Mouse (Mus musculus): ENCODE results near the gene Fig4. TPM values are rescaled to one million over a fixed set of nuclear protein-coding genes. Genes with fewer than 3 reads are reported as not detected.

Fig4 gene
- polyA plus RNA-seq, 1 experiment = not detected

DNA sequence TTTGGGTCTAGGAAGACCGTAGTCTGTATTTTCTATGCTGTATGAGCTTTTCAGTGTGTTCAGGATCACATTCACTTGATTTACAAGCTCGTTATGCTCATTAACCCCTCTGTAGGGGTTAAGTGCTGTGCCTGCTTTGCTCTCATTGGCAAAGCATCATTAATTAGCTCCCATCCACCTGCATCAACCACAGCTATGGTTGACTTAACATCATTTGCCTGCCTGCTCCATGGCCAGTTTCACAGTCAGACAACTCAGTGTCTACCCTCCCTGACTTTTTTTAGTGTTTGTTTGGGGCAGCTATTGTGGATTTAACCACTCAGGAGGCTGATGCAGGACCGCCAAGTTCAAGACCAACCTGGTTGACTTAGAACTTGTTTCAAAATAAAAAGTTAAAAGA is 119.1 kb downstream of the Fig4 start:
- TF ChIP-seq CTCF (IDR thresholded peaks at IDR 0.05; ENCODE audit: insufficient read depth, low read depth, low read length) = no peak
- no peak for TF ChIP-seq POLR2A (IDR thresholded peaks at IDR 0.05; ENCODE audit: insufficient read depth, low read depth, low read length)
- no peak overlapping the region for H3K4me3 ChIP-seq (ENCODE audit: insufficient read depth, low read depth, low read length)
- no peak overlapping the region for H3K27ac ChIP-seq (ENCODE audit: insufficient read depth, low read depth, low read length)
- no peaks in the 10 kb centered on the region for H3K4me1 ChIP-seq (ENCODE audit: control insufficient read depth, insufficient read depth, low read length)
- WGBS = 66% methylated on average over 3 of the region's 3 CpGs

DNA sequence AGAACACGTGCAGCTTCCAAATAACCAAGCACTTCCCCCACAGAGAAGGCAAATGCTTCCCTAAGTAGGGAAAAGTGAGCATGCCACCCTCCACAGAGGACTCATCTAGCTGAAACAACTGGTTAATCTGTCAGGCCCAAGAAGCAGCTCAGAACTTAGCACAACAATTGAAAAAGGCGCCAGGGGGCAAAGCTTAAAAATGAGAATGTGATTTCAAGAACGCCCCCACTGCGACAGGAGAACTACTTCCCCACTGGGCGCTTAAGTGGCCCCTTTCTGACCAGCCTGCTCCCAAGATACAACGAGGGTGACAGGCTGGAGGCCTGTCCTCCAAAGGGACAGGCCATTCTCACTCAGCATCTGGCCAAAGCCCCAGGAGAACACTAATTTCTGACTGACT is 120.4 kb downstream of the Fig4 start:
- H3K4me1 ChIP-seq (ENCODE audit: control insufficient read depth, insufficient read depth, low read length) = no peaks in the 10 kb centered on the region
- no peak overlapping the region for H3K4me3 ChIP-seq (ENCODE audit: insufficient read depth, low read depth, low read length)
- TF ChIP-seq CTCF (IDR thresholded peaks at IDR 0.05; ENCODE audit: insufficient read depth, low read depth, low read length) (no peak), POLR2A (IDR thresholded peaks at IDR 0.05; ENCODE audit: insufficient read depth, low read depth, low read length) (no peak)
- 44% methylated on average over 6 of the region's 6 CpGs for WGBS
- H3K27ac ChIP-seq (ENCODE audit: insufficient read depth, low read depth, low read length) = no peak overlapping the region

DNA sequence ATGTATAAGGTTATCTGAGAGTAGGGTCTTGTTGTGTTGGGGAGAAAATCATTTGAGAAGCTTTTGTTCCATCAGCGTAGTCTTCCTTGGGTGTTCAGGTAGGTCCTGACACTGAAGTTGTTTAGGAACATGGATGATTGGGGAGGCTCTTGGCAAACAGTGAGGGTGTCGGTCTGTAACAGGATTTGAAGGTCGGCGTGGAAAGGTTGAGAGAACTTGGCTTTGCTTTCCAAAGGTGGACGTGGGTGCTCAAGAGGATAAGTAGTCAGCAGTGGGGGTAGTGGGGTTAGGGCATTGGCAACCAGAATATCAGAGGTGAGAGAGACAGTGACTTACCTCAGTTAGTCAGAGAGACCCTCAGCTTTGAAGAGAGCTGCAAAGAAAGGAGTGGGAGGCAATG is 136.9 kb downstream of the Fig4 start:
- no peak overlapping the region for H3K4me3 ChIP-seq (ENCODE audit: insufficient read depth, low read depth, low read length)
- WGBS = 96% methylated on average over 5 of the region's 5 CpGs
- no peak overlapping the region for H3K27ac ChIP-seq (ENCODE audit: insufficient read depth, low read depth, low read length)
- no peaks in the 10 kb centered on the region for H3K4me1 ChIP-seq (ENCODE audit: control insufficient read depth, insufficient read depth, low read length)
- TF ChIP-seq POLR2A (IDR thresholded peaks at IDR 0.05; ENCODE audit: insufficient read depth, low read depth, low read length) (no peak), CTCF (IDR thresholded peaks at IDR 0.05; ENCODE audit: insufficient read depth, low read depth, low read length) (no peak)

DNA sequence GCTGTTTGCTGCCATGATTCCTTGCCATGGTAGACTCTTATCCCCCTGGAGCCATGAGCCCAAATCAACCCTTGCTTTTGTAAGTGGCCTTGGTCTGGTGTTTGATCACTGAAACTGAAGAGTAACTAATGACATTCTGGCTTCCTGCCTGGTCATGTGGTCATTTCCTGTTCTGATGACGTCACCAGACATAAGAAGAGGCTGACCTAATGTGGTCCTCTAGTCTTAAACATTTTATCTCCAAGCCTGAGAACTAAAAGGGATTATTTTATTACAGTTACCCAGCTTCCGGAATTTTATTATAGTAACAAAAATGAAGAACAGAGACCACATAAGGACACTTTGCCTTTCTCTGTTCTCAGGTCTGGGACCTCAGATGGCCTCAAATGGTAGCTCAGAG is 140.0 kb downstream of the Fig4 start:
- TF ChIP-seq POLR2A (IDR thresholded peaks at IDR 0.05; ENCODE audit: insufficient read depth, low read depth, low read length) (no peak), CTCF (IDR thresholded peaks at IDR 0.05; ENCODE audit: insufficient read depth, low read depth, low read length) (no peak)
- Histone ChIP-seq H3K27ac (ENCODE audit: insufficient read depth, low read depth, low read length) (no peak overlapping the region), H3K4me1 (ENCODE audit: control insufficient read depth, insufficient read depth, low read length) (no peaks in the 10 kb centered on the region), H3K4me3 (ENCODE audit: insufficient read depth, low read depth, low read length) (no peak overlapping the region)
- 74% methylated on average over 2 of the region's 2 CpGs for WGBS

DNA sequence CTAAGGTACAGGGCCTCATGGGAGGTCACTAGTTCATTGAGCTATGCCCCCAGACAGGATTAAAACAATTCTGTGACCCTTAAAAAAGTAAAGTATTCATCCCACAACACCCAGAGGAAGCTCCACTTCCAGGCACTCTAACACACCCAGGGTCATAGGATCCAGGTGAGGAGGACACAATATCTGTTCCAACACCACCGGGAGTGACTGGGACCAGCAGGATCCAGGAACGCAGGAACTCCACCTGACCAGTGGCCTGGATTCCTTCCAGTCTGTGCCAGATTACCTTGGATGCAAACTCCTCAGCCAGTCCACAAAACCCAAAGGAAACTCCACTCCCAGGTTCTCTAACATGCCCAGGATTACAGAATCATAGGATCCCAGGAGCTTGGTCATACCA is 145.8 kb downstream of the Fig4 start:
- WGBS = 97% methylated on average over 2 of the region's 2 CpGs

DNA sequence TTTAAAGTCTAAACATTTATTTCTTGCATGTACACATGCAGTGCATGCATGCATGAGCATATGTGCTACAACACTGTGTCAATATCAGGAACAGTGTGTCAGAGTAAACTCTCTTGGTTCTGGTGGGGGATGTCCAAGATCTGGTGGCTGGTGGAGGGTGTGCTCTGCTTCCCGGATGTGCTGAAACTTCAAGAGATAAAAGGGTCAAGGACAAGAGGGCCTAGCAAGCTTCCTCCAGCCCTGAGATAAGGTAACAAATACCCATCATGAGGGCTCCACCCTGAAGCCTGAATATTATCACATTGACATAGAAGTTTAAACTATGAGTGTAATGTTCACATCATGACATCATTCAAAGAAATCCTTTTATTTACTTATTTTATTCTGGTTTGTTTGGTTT is 146.4 kb downstream of the Fig4 start:
- no peak overlapping the region for H3K4me3 ChIP-seq (ENCODE audit: insufficient read depth, low read depth, low read length)
- H3K4me1 ChIP-seq (ENCODE audit: control insufficient read depth, insufficient read depth, low read length) = peaks cover under 1% of the 10 kb centered on the region
- WGBS = 93% methylated on average over 1 of the region's 1 CpGs
- H3K27ac ChIP-seq (ENCODE audit: insufficient read depth, low read depth, low read length) = no peak overlapping the region
- no peak for TF ChIP-seq CTCF (IDR thresholded peaks at IDR 0.05; ENCODE audit: insufficient read depth, low read depth, low read length)
- TF ChIP-seq POLR2A (IDR thresholded peaks at IDR 0.05; ENCODE audit: insufficient read depth, low read depth, low read length) = no peak

More for the DNA sequence above, 145.8 kb downstream of the Fig4 start:
- Histone ChIP-seq H3K4me3 (ENCODE audit: insufficient read depth, low read depth, low read length) (no peak overlapping the region), H3K4me1 (ENCODE audit: control insufficient read depth, insufficient read depth, low read length) (no peaks in the 10 kb centered on the region), H3K27ac (ENCODE audit: insufficient read depth, low read depth, low read length) (no peak overlapping the region)
- no peak for TF ChIP-seq CTCF (IDR thresholded peaks at IDR 0.05; ENCODE audit: insufficient read depth, low read depth, low read length)

DNA sequence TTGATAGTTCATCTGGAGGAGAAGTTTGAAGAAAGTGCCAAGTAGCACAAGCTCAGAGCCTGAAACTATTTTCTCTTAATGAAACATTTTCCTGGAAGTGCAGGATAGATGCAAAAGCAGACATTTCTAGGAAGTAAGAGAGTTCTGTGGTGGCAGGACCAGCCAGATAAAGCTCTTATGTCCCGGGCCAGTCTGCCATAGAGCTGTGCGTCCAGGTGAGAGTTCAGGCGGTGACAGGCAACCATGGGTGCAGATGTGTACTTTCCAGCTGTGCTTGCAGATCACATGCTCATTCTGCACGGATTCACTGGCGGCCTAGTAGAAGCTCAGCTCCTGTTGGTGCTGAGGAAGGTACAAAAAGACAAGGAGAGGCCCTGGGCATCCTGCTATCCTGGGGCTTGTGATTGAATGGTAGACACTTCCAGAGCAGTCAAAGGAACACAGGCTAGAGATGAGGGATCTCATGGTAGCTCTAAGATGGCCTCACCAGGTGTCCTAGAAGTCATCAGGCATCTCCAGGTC is 149.8 kb downstream of the Fig4 start:
- Histone ChIP-seq H3K4me1 (ENCODE audit: control insufficient read depth, insufficient read depth, low read length) (peaks cover 8% of the 10 kb centered on the region), H3K27ac (ENCODE audit: insufficient read depth, low read depth, low read length) (no peak overlapping the region), H3K4me3 (ENCODE audit: insufficient read depth, low read depth, low read length) (no peak overlapping the region)
- TF ChIP-seq POLR2A (IDR thresholded peaks at IDR 0.05; ENCODE audit: insufficient read depth, low read depth, low read length) (no peak), CTCF (IDR thresholded peaks at IDR 0.05; ENCODE audit: insufficient read depth, low read depth, low read length) (no peak)
- WGBS = 93% methylated on average over 5 of the region's 5 CpGs

DNA sequence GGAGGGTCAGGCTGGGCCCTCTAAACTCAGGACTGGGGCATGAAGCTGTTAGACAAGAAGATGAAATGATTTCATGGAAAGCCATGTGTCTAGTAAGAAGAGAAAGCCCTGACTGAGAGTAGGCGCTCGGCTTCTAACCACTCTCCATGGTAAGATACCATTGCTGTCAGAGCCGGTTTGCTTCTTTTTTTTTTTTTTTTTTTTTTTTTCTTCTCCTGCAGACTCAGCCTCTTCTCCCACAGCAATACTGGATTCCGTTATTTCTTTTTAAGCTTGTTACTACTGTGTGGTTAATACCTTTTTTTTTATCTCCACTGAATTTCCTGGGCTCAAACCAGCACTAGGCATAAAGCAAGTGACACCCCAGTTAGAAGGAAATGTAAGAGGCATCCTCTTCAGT is 151.2 kb downstream of the Fig4 start:
- no peak overlapping the region for H3K27ac ChIP-seq (ENCODE audit: insufficient read depth, low read depth, low read length)
- H3K4me1 ChIP-seq (ENCODE audit: control insufficient read depth, insufficient read depth, low read length) = peaks cover 8% of the 10 kb centered on the region
- H3K4me3 ChIP-seq (ENCODE audit: insufficient read depth, low read depth, low read length) = no peak overlapping the region
- TF ChIP-seq CTCF (IDR thresholded peaks at IDR 0.05; ENCODE audit: insufficient read depth, low read depth, low read length) (no peak), POLR2A (IDR thresholded peaks at IDR 0.05; ENCODE audit: insufficient read depth, low read depth, low read length) (no peak)
- WGBS = 52% methylated on average over 4 of the region's 4 CpGs

DNA sequence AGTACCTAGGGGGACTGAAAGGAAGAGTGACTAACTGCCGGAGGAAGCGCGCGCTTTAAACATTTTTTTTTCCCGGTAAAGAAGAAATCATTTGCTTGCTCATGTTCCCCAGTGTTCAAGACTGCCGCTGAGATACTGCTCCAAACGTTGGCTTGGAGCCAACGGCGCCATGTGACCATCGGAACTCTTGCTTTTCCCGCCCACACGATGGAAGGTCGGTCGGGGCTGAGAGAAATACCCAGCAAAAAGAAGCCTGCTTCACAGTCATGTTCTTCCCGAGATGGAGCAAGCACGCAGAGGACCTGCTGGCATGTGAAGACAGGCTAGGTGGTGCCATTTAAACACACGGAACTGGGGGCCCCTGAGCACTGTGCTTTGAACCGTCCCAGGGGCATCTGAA is 151.6 kb downstream of the Fig4 start:
- no peak overlapping the region for H3K27ac ChIP-seq (ENCODE audit: insufficient read depth, low read depth, low read length)
- no peak overlapping the region for H3K4me3 ChIP-seq (ENCODE audit: insufficient read depth, low read depth, low read length)
- TF ChIP-seq CTCF (IDR thresholded peaks at IDR 0.05; ENCODE audit: insufficient read depth, low read depth, low read length) = no peak
- TF ChIP-seq POLR2A (IDR thresholded peaks at IDR 0.05; ENCODE audit: insufficient read depth, low read depth, low read length) = no peak
- H3K4me1 ChIP-seq (ENCODE audit: control insufficient read depth, insufficient read depth, low read length) = peaks cover 8% of the 10 kb centered on the region
- 30% methylated on average over 18 of the region's 18 CpGs for WGBS

DNA sequence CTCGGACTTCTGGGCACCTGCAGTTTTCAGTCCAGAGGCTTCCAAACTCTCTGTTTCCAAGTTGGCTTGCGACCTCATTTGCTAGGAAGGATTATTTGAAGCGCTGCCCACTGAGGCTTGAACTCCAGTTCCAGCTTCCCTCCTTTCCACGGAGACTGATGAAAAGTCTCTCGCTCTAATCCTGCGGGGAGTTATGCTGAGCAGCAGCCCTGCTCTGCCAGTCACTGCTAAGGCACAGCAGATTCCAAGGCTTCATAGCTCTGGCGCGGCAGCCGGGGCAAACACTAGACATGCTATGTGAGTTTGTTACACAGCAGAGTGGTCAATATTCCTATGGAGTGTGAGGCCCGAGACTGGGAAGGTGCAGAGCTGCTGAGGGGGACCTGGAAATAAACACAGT is 152.0 kb downstream of the Fig4 start:
- WGBS = 36% methylated on average over 10 of the region's 10 CpGs
- no peak overlapping the region for H3K27ac ChIP-seq (ENCODE audit: insufficient read depth, low read depth, low read length)
- peaks cover 8% of the 10 kb centered on the region for H3K4me1 ChIP-seq (ENCODE audit: control insufficient read depth, insufficient read depth, low read length)
- TF ChIP-seq POLR2A (IDR thresholded peaks at IDR 0.05; ENCODE audit: insufficient read depth, low read depth, low read length) (no peak), CTCF (IDR thresholded peaks at IDR 0.05; ENCODE audit: insufficient read depth, low read depth, low read length) (no peak)
- H3K4me3 ChIP-seq (ENCODE audit: insufficient read depth, low read depth, low read length) = no peak overlapping the region

All from olfactory bulb, adult 2 months (tissue).